Mouse (Mus musculus) B cell, adult 2 months (primary cell): ENCODE results near the gene Nt5c2.

Experiments
- DNase-seq, 2 experiments: peaks; one replicate each; pipeline ENCODE4 v3.0.0; 2022

Nt5c2 gene

DNA sequence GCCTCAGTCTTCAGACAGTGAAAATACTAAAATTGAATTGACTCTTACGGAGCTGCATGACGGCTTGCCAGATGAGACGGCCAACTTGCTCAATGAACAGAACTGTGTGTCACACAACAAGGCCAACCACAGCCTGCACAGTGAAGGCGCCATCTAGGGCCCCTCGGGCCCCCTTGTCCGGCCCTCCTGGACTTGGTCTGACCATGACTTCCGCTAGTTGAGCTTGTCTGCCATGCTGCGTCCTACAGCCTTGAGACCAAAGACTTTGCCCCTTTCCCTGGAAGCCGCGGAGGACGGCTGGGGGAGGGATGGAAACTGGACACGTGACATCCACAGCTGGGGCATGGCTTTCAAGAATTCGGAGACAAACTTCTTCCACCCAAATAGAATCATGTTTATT, 137.1 kb downstream of the Nt5c2 start:
- DNase-seq: no peak

DNA sequence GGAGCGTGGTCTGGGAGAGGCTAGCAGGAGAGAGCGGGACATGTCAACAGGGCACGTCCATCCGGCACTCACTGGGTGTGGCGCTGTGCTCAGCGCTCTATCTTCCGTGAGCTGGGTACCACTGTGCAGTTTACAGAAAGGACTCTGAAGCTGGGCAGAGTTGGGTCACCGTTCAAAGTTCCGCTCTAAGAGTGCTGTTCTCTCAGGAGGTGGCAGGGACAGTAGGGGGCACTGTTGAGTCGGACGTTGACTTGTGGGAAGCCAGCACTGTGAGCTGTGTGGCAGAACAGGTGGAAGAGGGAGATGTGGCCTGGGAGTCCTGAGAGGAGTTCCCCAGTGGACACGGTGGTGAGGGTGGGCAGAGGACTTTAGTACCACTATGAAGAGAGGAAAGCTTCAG, 139.2 kb downstream of the Nt5c2 start:
- DNase-seq: peak; percentile 88 to 89

DNA sequence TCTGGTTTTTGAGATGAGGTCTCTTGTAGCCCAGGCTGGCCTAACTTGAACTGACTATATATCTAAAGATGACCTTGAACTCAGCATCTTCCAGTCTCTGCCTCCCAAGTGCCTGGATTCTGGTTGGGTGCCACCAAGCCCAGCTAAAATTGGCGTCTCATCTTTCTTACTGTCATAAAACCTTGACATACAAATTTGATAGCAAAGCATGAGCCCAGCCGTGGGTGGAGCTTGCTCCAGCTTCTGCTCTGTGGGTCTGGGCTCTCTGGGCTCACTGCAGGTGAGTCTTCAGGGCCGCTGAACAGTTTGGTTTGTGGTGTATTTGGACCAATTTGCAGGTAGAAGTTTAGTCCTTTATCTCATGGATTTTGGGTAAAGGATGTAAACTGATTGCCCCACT, 141.0 kb downstream of the Nt5c2 start:
- DNase-seq: no peak

DNA sequence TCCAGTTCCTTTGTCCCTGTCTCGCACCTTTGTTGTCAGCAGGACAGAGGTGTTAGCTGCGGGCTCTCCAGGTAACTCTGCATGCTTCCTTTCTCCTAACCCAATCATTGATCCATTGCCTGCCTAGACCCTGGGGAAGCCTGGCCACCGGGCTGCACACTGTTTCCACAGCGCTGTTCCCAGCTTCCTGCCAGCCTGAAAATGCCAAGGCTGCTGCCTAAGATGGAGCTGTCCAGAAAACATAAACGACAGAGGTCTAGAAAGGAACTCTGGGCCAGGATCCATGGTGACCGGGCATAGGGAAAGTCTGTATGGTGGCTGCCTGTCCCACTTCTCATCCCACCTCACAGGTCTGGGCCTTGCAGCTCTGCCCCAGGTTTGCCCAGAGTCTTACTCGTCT, 143.3 kb downstream of the Nt5c2 start:
- no peak for DNase-seq

DNA sequence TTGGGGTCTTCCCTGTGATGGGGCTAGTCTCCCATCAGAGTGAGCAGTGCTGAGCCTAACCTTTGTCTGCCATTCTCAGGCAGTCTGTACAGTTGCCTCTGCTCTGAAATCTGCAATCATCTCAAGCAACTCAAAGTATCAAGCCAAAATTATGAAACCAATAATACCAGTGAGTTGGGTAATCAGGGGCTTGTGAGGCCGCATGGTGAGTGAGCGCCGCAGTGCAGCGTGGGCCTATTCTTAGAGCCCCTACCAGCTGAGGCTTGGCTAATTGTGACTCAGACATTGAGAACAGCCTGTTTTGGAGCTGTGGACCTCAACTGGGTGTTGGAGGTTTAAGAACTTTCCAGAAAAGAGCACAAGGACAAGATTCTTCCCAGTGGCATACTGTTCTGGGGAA, 143.9 kb downstream of the Nt5c2 start:
- no peak for DNase-seq

DNA sequence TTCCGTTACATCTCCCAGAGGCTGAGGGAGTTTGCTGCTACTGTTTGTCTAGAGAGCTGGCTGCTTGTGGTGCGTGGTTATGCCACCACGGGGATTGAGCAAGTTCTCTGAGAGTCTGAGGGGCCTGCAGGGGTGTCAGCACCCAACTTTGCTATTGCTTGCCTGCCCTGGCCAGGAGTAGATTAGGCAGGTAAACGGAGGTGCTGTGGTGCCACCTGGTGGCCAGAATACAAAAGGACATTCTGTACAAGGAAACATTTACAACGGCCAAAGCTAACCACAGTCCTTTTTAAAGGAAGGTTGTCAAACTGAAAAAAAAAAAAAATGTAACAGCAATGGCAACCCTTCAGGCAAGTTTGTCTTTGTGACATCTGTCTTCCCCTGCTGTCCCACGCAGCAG, 145.4 kb downstream of the Nt5c2 start:
- peak; percentile 88 to 90 for DNase-seq

DNA sequence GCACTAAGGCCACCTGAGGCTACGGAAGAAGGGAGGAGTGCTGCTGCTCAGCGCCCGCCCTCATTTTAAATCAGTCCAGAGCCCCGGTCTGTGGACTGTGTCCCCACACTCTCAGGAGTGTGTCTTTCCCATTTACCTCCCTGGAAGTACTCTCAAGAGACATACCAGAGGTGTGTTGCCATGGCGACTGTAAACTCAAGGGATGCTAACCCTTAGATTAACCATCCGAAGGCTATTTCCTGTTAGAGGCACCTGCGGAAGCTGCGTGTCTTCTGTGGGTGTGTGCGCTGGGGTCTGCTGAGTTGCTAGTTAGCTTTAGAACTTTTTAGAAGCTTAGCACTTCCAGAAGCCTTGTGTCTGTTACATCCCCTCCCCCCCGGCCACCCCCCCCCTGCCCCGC, 145.9 kb downstream of the Nt5c2 start:
- DNase-seq: peak; percentile 30 to 34

DNA sequence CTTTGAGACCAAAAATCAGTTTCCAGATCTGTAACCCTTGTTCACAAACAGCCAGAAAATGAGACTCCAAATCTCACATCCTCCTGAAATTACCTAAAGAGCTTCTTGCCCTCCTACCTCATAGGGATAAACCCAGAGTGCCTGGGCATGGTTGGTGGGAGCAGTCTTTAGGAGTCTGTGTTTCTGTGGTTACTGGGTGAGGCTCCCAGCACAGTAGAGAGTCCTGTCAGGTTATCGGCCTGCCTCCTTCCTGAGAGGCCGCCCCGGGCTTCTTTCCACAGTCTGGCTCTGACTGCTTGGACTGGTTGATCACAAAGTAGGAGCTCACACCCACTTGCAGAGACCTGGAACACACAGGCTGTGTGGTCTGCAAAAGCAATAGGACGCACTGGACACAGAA, 149.6 kb downstream of the Nt5c2 start:
- no peak for DNase-seq

DNA sequence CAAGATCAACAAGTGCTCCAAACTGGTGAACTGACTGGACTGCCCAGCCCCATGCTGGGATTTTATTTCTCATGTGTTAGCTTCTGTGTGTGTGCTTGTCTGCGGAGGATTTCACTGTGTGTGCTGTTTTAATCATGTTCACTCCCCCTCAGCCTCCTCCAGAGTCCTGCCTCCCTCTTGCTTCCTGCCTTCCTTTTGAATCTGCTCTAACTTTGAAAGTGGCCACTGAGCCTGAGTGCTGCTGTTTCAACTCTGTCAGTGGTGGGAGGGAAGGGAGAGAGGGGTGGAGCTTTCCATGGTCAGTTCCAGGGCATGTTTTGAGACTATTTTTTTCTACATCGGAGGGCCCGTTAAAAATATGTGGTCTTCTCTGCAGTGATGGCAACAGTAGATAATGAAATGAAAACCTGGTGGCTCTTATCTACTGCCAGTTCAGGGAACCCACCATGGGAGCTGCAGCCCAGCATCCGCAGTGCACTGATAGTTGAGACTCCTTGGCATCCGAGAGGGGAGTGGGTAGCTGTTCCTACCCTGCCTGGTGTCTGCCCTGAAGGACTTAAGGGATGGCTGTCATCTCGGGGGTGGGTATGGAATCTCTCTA, 150.1 kb downstream of the Nt5c2 start:
- no peak for DNase-seq

DNA sequence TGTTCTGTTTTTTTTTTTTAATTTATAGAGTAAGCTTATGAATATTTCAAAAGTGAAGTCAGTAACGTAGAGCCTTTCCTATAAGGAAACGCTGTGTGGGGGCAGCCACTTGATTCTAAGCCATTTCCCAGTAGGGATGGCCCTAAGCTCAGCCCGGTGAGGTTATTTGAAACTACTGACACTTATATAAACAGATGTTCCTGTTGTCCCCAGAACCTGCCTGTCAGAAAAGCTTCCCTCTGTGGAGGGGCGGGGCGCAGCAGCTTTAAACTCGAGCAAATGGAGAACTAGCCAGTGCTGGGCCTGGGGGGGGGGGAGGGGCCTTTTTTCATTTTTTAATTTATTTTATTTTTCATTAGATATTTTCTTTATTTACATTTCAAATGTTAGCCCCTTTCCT, 150.9 kb downstream of the Nt5c2 start:
- peak in 1 of 2 experiments; percentile 28 for DNase-seq

DNA sequence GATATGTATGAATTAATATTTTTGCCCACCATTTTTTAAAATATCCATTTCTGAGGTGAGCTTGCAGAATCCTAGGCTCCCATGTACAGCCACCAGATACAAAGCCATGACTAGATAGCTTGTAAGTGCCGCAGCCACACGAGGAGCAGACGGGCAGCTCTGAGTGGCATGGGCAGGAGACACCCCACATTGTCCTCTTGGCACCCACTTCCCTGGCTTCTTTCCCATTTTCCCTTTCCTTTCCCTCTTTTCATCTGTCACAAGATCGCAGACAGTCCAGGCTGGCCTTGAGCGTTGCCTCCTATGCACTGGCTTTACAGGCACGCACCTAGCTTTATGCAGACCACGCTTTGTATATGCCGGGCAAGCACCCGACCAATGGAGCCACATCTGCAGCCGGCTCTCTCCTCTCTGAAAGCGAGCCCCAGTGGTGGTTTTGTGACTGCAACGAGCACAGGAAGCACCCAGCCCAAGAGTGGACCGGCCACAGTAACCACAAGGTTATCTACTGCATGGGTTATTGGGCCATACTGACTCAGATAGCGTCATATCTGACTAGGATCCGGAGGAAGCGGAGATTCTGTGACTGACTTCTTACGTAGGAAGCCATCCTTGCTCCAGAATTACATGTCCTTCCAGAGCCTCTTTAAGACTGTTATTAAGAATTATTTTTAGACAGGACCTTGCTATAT, 151.6 kb downstream of the Nt5c2 start:
- DNase-seq: peak; percentile 6 to 10

DNA sequence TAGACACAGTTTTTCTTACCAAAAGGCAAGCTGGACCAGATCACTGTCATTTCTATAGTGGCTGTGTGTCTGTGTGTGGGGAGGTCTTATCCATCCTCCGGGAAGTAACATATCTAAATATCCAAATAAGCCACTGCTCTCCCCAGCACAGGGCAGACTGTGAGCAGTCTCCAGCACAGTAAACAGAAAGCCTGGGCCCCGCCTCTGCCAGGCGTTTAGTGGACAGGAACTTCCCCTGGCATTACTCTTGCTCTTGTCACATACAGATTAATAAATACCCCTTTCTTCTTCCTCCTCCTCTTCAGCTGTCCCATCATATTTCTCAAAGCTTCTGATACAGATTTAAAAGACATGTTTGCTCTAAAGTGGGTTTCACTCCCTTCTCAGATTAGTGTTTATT, 152.4 kb downstream of the Nt5c2 start:
- DNase-seq: no peak

DNA sequence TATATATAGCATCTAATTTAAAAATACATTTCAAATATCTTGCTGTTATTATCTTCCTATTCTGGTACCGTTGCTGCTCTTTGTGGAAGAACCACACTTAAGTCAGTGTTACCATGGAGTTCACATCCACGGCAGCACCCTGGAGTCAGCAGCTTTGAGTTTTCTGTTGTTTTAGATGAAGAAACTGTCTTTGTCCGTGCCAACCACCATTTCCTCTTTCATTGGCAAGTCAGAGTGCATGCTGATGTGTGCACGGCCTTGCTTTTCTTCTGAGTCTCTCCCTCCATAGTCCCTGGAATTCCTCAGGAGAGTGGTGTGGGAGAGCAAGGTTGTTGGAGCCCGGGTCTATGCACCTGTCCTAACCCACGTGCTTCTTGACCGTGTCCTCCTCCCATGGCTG, 156.8 kb downstream of the Nt5c2 start:
- DNase-seq: no peak

DNA sequence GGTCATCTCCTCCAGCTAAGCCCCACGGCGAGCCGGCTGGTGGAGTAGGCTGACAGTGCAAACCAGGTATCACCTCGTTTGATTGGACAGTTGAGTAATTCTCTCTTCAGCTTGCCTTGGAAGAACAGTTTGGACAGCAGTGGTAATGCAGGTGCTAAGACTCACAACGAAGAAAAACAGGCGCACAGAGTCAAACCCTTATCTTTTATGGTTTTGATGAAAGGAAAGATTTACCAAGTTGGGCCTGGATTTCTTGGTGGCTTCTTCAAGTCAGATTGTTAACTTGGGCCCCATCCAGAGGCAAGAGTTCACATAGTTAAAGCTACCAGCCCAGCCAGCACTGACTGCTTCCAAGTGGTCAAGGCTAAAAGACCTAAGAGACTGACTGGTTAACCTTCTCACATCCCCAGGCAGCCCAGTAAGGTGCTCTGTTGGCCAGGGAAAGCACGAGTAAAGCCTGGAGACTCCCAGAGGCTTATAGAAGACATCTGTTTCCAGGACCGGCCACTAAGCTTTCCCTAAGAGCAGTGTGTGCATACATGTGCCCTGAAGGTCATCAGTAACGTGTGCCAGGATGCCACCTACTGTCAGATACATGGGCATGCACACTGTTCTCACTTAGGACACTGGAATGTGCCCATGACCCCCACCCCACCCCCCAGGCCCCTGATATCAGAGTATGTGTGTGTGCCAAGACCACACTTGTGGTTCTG, 157.5 kb downstream of the Nt5c2 start:
- no peak for DNase-seq

DNA sequence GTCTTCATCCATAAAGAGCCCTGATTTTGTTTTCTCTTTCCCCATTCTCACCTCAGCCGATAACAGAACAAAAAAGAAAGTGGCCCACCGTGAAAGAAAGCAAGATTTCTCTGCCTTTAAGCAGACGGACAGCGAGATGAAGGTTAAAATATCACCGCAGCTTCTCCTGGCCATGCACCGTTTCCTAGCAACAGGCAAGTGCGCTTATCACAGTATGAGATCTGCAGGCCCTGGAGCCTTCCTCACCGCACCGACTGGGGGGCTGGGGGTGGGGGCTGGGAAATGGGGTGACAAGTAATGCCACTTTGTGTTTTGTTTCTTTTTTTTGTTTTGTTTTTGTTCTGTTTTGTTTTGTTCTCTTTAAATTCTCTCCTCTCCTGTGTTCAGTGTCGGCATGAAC, 158.2 kb downstream of the Nt5c2 start:
- DNase-seq: no peak

DNA sequence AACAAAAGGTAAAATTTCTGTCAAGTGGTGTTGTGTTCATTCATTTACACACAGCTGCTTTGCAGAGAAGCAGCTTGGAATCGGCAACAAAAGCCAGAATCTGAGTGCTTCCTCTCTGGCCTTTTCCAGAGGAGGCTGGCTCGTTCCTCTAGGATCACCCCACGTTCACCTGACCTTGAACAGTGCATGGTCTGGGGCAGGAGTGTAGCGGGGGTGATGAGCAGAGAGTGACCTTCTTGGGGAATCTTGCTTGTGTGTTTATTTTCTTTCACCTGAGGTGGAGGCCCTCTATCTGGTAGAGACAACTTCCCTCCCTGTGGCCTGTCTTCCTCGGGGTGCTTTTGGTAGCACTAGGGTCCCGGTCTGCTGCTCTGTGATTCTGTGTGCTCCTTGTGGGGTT, 158.7 kb downstream of the Nt5c2 start:
- DNase-seq: no peak

DNA sequence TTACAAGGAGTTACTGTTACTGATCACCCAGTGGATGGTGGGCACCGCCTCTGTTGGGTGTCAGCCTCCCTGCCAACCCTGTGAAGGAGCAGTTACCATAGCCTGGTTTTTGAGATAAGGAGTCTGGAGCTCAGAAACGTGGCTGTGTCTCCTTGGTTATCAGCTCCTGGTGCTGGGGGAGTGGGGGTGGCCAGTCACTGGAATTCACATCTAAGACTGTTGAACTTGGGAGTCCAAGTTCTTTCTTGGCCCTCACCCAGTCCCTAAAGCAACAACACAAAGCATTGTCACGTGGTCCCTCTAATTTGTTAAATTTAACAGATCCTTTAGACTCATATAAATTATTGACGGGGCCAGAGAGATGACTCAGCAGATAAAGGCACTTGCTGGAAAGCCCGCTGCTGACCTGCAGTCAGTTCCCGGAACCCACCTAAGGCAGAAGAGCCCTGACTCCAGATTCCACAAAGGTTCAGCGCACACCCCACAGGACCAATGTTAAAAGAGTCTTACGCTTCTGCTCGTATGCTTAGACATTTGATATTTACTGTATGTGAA, 165.4 kb downstream of the Nt5c2 start:
- no peak for DNase-seq

DNA sequence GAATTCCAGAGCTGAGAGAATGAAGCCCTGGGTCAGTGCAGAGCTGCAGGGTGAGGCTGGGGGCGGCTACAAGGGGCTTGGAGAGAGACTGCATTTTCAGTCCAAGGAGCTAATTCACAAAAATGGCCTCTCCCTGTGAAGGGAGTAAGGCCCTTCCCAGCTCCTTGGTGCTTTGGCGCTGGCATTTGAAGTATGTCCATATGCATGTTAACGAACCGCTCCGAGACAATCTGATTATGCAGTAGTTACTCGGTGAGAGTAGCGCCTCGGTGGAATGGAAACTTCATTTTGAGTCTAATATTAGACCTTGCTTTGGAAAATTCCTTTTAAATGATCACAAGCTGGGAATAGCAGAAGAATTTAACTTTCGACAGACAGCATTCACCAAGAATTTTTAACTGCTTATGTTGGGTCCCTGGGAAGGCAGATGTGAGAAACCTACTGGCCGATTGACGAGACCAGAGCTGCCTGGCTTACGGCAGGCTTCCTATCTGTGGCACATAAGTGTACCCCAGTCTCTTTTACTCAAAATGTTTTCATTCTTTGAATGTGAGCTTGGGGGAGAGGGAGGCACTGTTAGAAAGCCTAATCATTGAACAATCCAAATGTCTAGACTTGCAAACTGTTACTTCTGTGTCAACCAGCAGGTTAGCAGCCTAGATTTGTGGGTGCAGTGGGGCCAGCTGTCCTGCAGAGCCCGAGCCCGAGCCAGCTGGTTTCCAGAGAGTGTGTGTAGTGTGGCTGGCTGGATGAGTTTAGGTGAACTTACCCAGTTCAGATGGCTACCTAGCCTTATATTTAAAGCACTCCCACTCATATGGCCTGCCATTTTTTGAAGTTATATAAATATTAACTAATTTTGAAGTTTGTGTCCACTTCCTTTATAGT, 166.3 kb downstream of the Nt5c2 start:
- no peak for DNase-seq

DNA sequence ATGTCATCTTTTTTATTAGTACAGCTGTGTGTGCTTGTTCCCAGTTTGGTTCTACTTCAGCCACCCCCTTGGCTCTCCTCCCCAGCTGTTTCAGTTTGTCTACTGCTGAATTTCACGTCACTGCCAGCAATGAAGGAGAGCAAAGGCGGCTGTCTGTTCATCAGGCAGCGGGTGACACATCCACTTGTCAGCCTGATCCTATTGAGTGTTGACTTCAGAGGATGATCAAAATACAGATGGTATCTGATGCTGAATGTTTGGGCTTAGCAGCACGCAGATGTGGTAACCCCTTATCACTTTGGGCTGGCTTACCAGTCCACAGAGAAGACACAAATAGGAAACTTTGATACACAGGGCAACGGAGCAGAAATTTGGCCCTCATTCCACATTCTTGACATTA, 168.5 kb downstream of the Nt5c2 start:
- DNase-seq: no peak

DNA sequence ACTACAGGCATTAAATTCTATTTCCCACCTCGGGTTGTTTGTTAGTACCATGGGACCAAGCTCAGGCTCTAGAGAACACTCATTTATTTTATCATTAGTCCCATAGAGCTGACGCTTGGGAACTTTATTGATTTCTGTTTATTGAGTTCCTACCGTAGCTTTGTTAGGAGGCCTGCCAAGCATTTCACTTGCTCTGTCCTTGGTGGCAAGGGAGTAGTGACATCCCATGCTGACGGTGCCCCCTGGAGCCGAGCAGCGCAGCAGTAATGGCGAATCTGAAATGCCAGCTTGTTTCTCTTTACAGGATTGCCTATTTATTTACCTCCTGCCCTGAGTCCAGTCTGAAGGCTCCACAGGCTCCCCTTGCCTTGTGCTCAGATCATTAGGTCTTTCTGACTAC, 168.9 kb downstream of the Nt5c2 start:
- no peak for DNase-seq

DNA sequence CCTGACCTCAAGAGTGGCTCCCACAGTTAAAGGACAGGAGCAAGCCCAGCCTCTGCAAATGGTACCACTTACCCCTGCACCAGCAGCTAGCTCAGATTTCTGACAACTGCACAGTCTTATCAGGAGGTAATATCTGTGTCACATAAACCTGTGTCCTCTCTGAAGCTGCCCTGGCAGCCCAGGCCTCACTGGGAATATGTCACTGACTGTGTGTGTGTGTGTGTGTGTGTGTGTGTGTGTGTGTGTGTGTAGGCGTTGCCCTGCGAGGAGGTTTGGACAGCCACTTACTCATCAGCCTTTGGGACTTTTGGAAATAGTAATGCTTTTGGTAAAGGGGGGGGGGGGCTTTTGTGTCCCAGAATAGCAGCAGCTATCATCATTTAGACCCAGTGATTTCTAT, 171.9 kb downstream of the Nt5c2 start:
- DNase-seq: no peak

DNA sequence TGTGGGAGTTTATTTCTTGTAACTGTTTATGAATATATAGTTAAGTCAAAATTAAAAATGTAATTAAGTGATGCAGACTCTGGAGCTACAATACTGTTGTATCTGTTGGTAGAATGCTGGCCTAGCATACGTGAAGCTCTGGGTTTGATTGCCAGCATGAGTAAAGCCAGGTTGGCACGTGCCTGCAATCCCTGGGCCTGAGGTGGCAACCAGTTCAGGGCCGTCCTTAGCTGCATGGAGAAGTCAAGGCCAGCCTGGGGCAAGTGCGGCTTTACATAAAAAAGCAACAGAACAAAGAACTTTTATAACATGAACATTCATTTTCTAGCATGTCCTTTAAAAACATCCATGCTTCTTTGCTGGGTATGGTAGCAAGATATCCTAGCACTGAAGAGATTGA, 173.9 kb downstream of the Nt5c2 start:
- no peak for DNase-seq
